Mouse (Mus musculus) heart, embryonic 16.5 days (tissue): ENCODE results near the gene Wnt5b. TPM values are rescaled to one million over a fixed set of nuclear protein-coding genes. Genes with fewer than 3 reads are reported as not detected.

Experiments used
- ATAC-seq: fragments of 200-750 bp; cut with Nextera tagmentation; replicated peaks from 2 replicates; pipeline ENCODE4 v1.8.0; 2017; ENCODE audit warnings: moderate number of reproducible peaks; ENCODE audit not compliant: insufficient read depth, low FRiP score; ENCODE audit errors: extremely low read depth
- H3K27ac ChIP-seq: fragments of 300-500 bp; sonication (generic); 2 replicates; pipeline ENCODE4 v1.5.1; 2014; ENCODE audit warnings: mild to moderate bottlenecking, low read length, control low read depth, moderate library complexity
- H3K27me3 ChIP-seq: fragments of 300-500 bp; sonication (generic); 2 replicates; pipeline ENCODE4 v1.6.1; 2014; ENCODE audit warnings: low read length, mixed read lengths; ENCODE audit not compliant: control insufficient read depth, insufficient read depth
- H3K36me3 ChIP-seq: fragments of 300-500 bp; sonication (generic); 2 replicates; pipeline ENCODE4 v1.6.1; 2014; ENCODE audit not compliant: control insufficient read depth, insufficient read depth
- H3K4me1 ChIP-seq: fragments of 300-500 bp; sonication (generic); 2 replicates; pipeline ENCODE4 v1.6.1; 2014; ENCODE audit warnings: low read length, mixed read lengths; ENCODE audit not compliant: control insufficient read depth, insufficient read depth
- H3K4me2 ChIP-seq: fragments of 300-500 bp; sonication (generic); 2 replicates; pipeline ENCODE4 v1.6.1; 2014; ENCODE audit warnings: low read depth, mild to moderate bottlenecking, control low read depth, low read length
- H3K4me3 ChIP-seq: fragments of 300-500 bp; sonication (generic); 2 replicates; pipeline ENCODE4 v1.5.1; 2014; ENCODE audit warnings: mild to moderate bottlenecking, control low read depth, low read length
- H3K9ac ChIP-seq: fragments of 300-500 bp; sonication (generic); 2 replicates; pipeline ENCODE4 v1.6.1; 2014; ENCODE audit warnings: low read length, control low read depth
- H3K9me3 ChIP-seq: fragments of 300-500 bp; sonication (generic); replicated peaks from 2 replicates; pipeline ENCODE4 v1.6.1; 2016; ENCODE audit warnings: low read length; ENCODE audit not compliant: control insufficient read depth
- WGBS: fragments of 180-500 bp; shearing (Covaris S2); extraction: QIAGEN DNeasy Blood & Tissue Kit; methylation state at CpG from one replicate; pipeline ENCODE4 v1.1.7; 2014; 5-methylcytosine and 5-hydroxymethylcytosine counted together
- polyA plus RNA-seq: library from polyadenylated mRNA; unstranded; fragments of >200 nt; fragmentation: Nextera tagmentation; extraction: Ambion mirVana; gene quantifications from 2 replicates; pipeline ENCODE4 v1.2.1, GENCODE M21; 2015

Wnt5b gene
- polyA plus RNA-seq, 1 experiment from 2014 or later: 5.6 TPM

- peak overlapping the region; percentile 83 for H3K27ac ChIP-seq
- ATAC-seq: peak; percentile 89
- H3K36me3 ChIP-seq: peaks cover 7% of the 10 kb centered on the region; the same call in 1 of the 2 replicates
- H3K4me1 ChIP-seq: peaks cover 16% of the 10 kb centered on the region
- 26% methylated on average over 7 of the region's 7 CpGs for WGBS
- no peak overlapping the region for H3K4me3 ChIP-seq
- no peak overlapping the region for H3K9ac ChIP-seq
- no peaks in the 10 kb centered on the region for H3K27me3 ChIP-seq
- no peak overlapping the region for H3K4me2 ChIP-seq
- H3K9me3 ChIP-seq: no peaks in the 10 kb centered on the region
Measured at GRCm38 (mm10) chr6:119572296-119572695, 28.1 kb upstream of the Wnt5b start.

GRCm38 (mm10) chr6:119570797-119571196 is 26.6 kb upstream of the Wnt5b start:
- Histone ChIP-seq H3K27ac (no peak overlapping the region), H3K36me3 (peaks cover 7% of the 10 kb centered on the region; the same call in 1 of the 2 replicates), H3K4me3 (no peak overlapping the region), H3K9ac (no peak overlapping the region), H3K27me3 (no peaks in the 10 kb centered on the region), H3K9me3 (no peaks in the 10 kb centered on the region), H3K4me2 (no peak overlapping the region), H3K4me1 (peaks cover 16% of the 10 kb centered on the region)
- ATAC-seq: no peak
- 72% methylated on average over 4 of the region's 4 CpGs for WGBS

- Histone ChIP-seq H3K4me3 (no peak overlapping the region), H3K27me3 (no peaks in the 10 kb centered on the region), H3K9ac (no peak overlapping the region), H3K27ac (no peak overlapping the region), H3K4me1 (peaks cover 16% of the 10 kb centered on the region), H3K4me2 (no peak overlapping the region), H3K9me3 (no peaks in the 10 kb centered on the region), H3K36me3 (no peaks in the 10 kb centered on the region)
- WGBS: 57% methylated on average over 2 of the region's 2 CpGs
- no peak for ATAC-seq
Measured at GRCm38 (mm10) chr6:119568339-119568738, 24.2 kb upstream of the Wnt5b start.

GRCm38 (mm10) chr6:119565451-119566379 is 21.6 kb upstream of the Wnt5b start:
- Histone ChIP-seq H3K4me1 (no peaks in the 10 kb centered on the region), H3K27ac (peak overlapping the region; percentile 38; the same call in 1 of the 2 replicates), H3K36me3 (no peaks in the 10 kb centered on the region), H3K27me3 (no peaks in the 10 kb centered on the region), H3K4me2 (no peak overlapping the region), H3K4me3 (no peak overlapping the region), H3K9ac (no peak overlapping the region), H3K9me3 (no peaks in the 10 kb centered on the region)
- 72% methylated on average over 23 of the region's 23 CpGs for WGBS
- 0 out of 2 replicates have a peak, but pooled peaks have one; percentile 43 for ATAC-seq

GRCm38 (mm10) chr6:119562558-119562957 is 18.4 kb upstream of the Wnt5b start:
- 50% methylated on average over 10 of the region's 10 CpGs for WGBS
- Histone ChIP-seq H3K4me2 (no peak overlapping the region), H3K4me1 (peaks cover 5% of the 10 kb centered on the region; the same call in 1 of the 2 replicates), H3K9me3 (no peaks in the 10 kb centered on the region), H3K27me3 (no peaks in the 10 kb centered on the region), H3K9ac (no peak overlapping the region), H3K27ac (no peak overlapping the region), H3K4me3 (no peak overlapping the region), H3K36me3 (no peaks in the 10 kb centered on the region)
- no peak for ATAC-seq

- H3K4me1 ChIP-seq: peaks cover 5% of the 10 kb centered on the region; the same call in 1 of the 2 replicates
- no peak overlapping the region for H3K9ac ChIP-seq
- H3K9me3 ChIP-seq: no peaks in the 10 kb centered on the region
- H3K27me3 ChIP-seq: no peaks in the 10 kb centered on the region
- no peaks in the 10 kb centered on the region for H3K36me3 ChIP-seq
- H3K27ac ChIP-seq: no peak overlapping the region
- no peak overlapping the region for H3K4me3 ChIP-seq
- no peak overlapping the region for H3K4me2 ChIP-seq
- WGBS: 58% methylated on average over 7 of the region's 7 CpGs
- ATAC-seq: no peak
Measured at GRCm38 (mm10) chr6:119558855-119559254, 14.7 kb upstream of the Wnt5b start.

GRCm38 (mm10) chr6:119554439-119554838 is 10.3 kb upstream of the Wnt5b start:
- H3K27me3 ChIP-seq: no peaks in the 10 kb centered on the region
- ATAC-seq: no peak
- H3K9me3 ChIP-seq: no peaks in the 10 kb centered on the region
- no peaks in the 10 kb centered on the region for H3K36me3 ChIP-seq
- peaks cover 7% of the 10 kb centered on the region; the same call in 1 of the 2 replicates for H3K4me1 ChIP-seq
- WGBS: 77% methylated on average over 8 of the region's 8 CpGs
- no peak overlapping the region for H3K4me2 ChIP-seq
- no peak overlapping the region for H3K4me3 ChIP-seq
- H3K9ac ChIP-seq: no peak overlapping the region
- H3K27ac ChIP-seq: no peak overlapping the region

- Histone ChIP-seq H3K27ac (no peak overlapping the region), H3K4me2 (peak overlapping the region; percentile 90), H3K36me3 (no peaks in the 10 kb centered on the region), H3K4me1 (peaks cover 4% of the 10 kb centered on the region; the same call in 1 of the 2 replicates), H3K4me3 (peak overlapping the region; percentile 78), H3K27me3 (peaks cover 20% of the 10 kb centered on the region), H3K9ac (peak overlapping the region; percentile 73), H3K9me3 (0 out of 2 replicates have a peak, but pooled peaks cover 4% of the 10 kb centered on the region)
- ATAC-seq: peak; percentile 42; the same call in 1 of the 2 replicates
- WGBS: 3% methylated on average over 14 of the region's 14 CpGs
Measured at GRCm38 (mm10) chr6:119544518-119544864, 344 bp upstream of the Wnt5b start.

- Histone ChIP-seq H3K4me2 (peak overlapping the region; percentile 90), H3K36me3 (no peaks in the 10 kb centered on the region), H3K9me3 (0 out of 2 replicates have a peak, but pooled peaks cover 3% of the 10 kb centered on the region), H3K27ac (no peak overlapping the region), H3K27me3 (peaks cover 20% of the 10 kb centered on the region), H3K9ac (peak overlapping the region; percentile 73), H3K4me3 (peak overlapping the region; percentile 78), H3K4me1 (peaks cover 4% of the 10 kb centered on the region; the same call in 1 of the 2 replicates)
- no peak for ATAC-seq
- 1% methylated on average over 30 of the region's 30 CpGs for WGBS
Measured at GRCm38 (mm10) chr6:119543456-119543802, 718 bp downstream of the Wnt5b start.
